Mouse (Mus musculus): ENCODE results near the gene Alad.
"Not testable (repeated sequence)": the region's sequence is repeated elsewhere in the genome, so short reads cannot be mapped to it uniquely, and the experiment has no call there.

Alad gene

DNA sequence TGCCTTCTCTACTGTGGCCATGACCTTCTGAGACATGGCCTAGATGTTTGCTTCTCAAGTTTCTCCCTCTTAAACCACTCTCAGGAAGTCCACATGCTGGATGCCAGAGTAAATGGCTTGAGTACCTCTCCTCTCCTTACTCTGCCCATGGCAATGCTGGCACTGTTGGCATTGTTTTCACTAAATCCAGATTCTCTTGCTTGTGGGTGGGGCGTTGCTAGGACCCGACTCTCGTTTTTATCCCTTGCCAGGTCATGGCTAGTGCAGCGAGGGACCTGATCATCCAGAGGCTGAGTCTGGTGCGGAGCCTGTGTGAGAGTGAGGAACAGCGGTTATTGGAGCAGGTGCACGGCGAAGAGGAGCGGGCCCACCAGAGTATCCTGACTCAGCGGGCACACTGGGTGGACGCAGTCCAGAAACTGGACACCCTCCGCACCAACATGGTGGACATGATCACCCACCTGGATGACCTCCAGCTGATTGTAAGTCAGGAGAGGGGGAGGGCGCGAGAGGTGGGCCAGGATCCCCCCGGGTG lies 33.5 kb downstream of the Alad start:
- no peak for DNase-seq (ENCODE audit: low spot score in 2 of 2)

DNA sequence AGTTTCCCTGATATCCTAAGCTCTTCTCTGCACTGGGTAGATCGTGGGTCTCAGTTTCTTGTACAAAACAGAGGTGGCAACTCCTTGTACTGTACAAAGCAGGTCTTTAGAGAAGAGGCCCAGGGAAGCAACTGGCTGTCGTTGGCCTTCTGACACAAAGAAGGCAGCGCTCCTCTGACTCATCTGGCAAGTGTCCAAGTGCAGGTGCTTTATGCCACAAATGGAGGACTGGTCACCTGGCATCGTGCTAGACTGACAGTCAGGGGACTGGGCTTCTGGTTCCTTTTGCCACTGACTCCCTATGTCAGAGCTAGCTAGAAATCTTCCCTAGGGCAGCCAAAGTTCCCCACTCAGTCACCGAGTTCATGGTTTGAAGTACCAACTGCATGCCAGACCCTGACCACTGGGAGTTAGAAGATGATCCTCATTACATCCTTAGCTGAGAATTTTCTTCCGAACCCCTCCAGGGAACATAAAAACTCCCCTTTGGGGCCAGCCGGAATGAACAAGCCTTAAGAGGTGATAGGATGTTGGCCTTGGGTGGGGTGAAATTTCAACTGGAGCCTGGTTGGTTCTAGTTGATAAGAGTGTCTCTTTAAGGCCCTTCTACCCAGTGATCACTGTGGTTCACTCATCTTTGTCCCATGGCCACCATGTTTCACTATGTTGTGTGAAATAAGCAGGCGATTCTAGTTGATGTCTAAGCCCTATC lies 34.1 kb downstream of the Alad start:
- DNase-seq (ENCODE audit: low spot score in 2 of 2) = peak; percentile 43 to 45

DNA sequence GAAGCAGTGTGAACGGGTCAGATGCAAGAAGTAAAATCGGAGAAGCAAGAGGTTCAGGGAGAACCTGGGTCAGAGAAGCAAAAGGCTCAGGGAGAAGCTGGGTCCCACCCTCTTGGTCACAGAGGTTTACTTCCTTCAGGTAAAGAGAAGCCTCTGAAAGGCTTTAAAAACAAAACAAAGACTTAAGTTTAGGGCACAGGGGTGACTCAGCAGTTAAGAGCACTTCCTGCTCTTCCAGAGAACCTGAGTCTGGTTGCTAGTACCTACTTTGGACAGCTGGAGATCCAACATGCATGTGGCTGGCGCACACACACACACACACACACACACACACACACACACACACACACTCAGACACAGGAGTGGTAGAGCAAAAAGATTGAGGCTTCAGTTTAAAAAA lies 34.8 kb downstream of the Alad start:
- DNase-seq (ENCODE audit: low spot score in 2 of 2) = no peak

DNA sequence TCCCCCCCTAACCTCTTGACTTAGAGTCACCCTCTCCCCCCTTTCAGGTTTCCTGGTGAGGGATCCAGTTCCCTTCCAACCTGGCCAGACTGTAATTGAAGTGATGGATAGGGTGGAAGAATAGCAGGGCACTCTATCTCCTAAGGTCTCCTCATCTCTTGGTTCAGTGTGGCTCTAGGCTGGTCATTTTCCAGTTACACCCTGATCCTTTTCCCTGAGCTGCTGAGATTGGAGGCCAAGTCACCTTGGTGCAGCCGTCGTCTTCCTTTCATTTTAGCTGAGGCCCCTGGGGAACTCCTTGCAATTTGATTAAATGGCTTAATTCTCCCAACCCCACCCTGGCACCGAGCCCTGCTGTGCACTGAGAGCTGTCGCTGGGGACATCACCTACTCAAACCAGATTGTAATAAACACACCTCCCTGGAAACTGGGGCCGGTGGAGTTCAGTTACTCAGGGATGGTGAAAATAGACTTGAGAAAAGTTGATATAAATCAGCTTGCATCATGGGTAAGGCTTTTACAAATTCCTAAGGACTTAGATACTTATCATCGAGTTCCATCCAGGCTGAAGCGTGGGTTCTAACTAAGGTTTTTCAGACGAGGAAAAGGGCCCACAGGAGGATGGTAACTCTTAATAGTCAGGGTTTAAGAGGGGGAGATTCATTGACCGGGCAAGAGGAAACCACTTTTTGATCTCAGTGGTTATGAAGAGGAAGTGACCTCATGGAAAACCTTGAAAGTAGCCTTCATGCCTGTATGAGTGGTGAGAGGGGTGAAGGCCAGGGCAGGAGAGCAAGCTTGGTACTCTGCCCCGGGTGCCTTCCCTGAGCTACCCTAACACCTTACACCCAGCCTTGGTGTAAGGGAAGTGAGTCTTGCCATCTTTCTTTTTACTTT lies 38.8 kb downstream of the Alad start:
- DNase-seq (ENCODE audit: low spot score in 2 of 2) = no peak

DNA sequence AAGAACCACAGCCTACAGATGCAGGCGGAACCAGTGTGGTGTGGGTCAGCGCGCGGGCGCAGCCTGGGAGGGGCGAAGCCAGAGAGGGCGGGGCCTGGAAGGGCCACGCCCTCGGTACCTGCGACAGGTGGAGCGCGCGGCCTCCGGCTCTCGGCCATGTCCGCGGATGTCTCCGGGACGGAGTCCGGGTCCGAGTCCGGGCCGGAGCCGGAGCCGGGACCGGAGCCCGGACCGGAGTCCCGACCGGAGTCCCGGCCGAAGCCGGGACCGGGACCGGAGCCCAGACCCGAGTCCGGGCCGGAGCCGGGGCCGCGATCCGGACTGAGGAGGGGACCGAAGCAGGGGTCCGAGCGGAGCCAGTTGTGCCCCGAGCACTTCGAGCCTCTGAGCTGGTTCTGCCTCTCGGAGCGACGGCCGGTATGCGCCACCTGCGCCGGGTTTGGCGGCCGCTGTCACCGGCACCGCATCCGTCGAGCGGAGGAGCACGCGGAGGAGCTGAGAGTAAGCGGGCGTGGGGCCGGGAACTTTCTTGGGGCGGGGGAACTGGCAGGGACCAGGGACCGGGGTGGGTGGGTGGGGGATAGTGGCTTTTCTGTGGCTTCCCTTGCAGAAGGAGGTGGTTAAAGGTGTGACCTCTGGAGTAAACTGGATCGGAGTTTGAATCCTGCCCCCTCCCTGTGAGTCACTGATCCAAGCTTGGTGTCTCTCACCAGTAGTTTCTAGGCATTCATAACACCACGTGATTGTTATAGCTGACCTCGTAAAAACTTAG lies 39.6 kb downstream of the Alad start, which contains the start of gene Bspry:
Gene Bspry (plus strand): TSS at position 117 of the 772 bp plus-strand sequence.
- DNase-seq (ENCODE audit: low spot score in 2 of 2) = peak; percentile 50 to 59

DNA sequence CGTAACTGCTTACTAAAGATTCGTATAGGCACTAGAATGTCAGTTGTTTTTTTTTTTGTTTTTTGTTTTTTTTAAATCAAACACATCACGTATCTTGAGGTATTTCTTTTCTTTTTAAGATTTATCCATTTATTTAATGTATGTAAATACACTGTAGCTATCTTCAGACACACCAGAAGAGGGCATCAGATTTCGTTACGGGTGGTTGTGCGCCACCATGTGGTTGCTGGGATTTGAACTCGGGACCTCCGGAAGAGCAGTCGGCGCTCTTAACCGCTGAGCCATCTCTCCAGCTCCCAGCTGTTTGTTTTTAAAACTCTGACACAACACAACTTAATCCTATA lies 40.2 kb downstream of the Alad start:
- DNase-seq (ENCODE audit: low spot score in 2 of 2) = not testable (repeated sequence)

DNA sequence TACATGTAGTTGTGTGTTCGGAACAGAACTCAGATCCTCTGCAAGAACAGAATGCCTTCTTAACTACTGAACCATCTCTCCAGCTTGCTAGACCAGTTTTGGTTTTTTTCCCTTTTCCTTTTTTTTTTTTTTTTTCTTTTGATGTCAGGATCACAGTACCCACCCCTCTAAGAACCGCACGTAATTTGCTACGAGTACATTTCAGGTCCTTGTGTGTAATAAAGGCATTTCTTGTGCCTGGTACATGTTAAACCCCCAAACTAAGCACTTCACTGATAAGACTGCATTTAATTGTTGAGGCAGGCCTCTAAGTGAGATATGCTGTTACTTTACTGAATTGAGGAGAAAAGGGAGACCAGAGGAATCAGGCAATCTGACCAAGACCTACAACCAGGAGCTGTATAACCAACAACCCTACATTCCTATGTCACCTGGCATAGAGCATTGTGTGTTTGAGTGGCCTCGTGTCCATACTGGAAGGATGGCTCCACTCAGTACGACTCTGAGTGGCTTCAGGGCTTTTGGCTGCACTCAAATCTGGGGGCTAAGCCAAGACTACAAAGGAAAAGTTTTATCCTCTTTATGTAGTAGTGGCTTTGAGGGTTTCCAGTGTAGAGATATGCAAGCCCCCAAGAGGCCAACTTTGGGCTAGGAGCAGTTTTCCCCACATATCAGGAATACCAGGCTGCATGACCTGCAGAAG lies 42.0 kb downstream of the Alad start:
- no peak for DNase-seq (ENCODE audit: low spot score in 2 of 2)

DNA sequence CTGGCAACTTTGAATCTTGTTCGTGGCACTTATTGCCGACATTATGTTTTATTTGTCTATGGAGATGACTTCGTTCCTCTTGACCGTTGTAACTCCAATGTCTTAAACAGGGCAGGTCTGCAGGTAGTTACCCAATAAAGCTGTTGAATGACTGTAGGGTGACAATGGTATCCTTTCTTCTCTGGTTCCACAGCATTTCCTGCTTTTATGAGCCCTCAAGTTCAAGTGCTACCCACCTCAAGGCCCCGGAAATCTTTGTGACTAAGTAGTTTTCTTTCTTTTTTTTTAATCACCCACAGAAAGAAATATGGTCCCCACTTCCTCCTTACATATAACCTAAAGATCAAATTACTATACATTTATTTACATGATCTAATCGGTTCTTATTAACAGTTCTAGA lies 43.9 kb downstream of the Alad start:
- DNase-seq (ENCODE audit: low spot score in 2 of 2) = no peak

DNA sequence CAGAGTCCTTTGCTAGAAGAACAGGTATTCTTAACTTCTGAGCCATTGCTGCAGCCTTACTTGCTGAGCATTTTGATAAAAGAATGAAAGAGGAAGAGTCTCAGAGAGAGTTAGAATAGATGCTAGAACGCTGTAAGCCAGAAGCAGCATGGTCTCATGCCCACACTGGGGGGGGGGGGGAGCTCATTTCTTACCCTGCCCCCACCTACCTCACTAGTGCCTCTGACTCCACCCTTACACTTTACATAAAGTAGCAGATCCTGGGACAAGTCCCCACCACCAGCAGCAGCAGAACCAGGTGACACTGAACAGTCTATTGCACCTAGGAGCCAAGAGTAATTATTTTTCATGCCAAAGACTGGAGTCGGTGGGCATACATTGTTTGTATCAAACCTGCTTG lies 44.6 kb downstream of the Alad start:
- DNase-seq (ENCODE audit: low spot score in 2 of 2) = no peak

DNA sequence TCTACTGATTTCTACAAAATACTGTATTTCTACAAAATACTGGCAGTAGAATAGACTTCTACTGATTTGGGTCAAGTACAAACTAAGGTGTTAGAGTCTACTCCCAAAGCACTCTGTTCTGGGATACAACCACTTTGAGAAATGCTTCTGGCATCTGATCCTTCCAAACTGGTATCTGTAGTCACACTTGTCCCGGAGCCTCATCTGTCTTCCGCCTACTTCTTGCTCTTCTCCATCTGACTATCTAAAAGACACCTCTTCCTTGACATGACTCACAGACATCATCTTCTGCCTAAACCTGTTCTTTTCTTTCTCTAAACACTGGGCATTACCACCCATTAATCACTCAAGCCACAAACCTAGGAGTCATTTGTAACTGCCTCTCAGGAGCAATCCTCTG lies 47.6 kb downstream of the Alad start:
- DNase-seq (ENCODE audit: low spot score in 2 of 2) = no peak

DNA sequence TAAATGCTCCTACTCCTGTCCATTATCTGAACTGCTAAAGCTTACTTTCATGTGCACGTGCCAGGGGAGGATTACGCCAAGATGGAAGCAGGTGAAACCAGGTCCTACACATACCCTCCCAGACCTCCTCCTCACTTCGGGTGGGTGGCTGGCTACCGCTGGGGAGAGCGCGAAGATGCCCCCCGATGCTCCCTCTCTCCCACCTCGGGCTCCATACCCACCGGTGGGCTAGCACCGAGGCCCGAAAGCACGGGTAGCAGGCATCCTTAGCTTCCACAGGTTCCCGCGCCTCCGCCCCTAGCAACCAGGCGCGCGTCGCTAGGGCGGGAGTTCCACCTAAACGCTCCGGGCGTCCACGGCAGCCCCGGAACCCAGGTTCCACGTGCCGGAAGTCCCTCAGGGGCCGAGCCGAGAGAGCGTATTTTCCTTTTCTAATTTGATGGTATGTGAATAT lies 49.1 kb downstream of the Alad start, which contains the start of gene Wdr31:
Gene Wdr31 (minus strand): TSS at position 299 of the 454 bp plus-strand sequence.
- DNase-seq (ENCODE audit: low spot score in 2 of 2) = peak; percentile 49 to 79

DNA sequence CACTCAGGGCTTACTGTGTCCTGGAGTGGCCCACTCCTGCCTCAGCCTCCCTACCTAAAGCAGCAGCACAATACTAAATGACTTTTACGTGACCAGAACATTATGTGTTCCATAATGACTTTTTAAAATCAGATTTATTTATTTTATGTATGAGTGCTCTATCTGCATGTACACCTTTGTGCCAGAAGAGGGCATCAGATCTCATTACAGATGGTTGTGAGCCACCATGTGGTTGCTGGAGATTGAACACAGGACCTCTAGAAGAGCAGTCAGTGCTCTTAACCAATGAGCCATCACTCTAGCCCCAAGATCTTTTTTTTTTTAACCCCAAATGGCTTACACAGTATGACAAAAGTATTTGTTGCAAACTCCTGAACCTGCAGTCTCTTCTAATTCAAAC lies 51.6 kb downstream of the Alad start:
- no peak for DNase-seq (ENCODE audit: low spot score in 2 of 2)

DNA sequence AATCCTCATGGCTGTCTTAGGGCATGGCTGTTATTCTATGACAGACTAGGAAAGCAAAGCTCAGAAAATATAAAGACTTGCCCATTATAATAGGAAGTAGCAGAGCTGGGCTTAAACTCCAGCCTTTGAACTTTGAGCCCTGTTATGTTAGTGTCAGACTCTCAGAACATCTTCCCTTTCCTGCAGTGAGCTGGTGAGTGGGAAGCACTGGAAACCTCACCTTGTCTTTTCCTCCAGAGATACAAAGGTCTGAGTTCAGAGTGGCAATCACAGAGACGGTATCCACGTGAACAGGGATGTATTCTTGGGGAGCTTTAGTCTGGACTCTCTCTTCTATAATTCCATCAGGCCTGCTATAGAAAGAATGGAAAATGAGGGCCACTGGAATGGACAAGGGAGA lies 56.6 kb downstream of the Alad start:
- no peak for DNase-seq (ENCODE audit: low spot score in 2 of 2)

DNA sequence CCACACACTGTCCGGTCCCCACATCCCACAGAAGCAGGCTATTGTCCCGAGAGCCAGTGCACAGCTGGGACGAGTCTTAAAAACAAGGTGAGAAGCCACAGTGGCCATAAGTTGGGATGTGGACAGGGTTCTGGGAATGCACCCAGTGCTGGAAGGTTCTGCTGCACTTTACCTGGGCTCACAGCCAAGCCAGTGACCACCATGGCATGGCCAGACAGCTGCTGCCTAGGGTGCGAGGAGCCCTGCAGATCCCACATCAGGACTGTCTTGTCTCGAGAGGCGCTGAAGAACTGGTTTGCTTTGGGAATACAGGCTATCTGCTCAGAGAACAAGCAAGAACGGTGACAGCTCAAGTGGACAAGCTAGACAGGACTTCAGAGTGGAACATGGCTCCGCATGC lies 59.4 kb downstream of the Alad start:
- DNase-seq (ENCODE audit: low spot score in 2 of 2) = no peak

Data from urinary bladder, adult 18-20 months (tissue).